Mouse (Mus musculus) liver, adult 2 months (tissue): Measurements from ENCODE around the gene Olfr429. TPM values are rescaled to one million over a fixed set of nuclear protein-coding genes. Genes with fewer than 3 reads are reported as not detected.
A peak's percentile ranks its signal among the peaks of the same experiment; 100 is the strongest.
"Not testable (repeated sequence)": the region's sequence is repeated elsewhere in the genome, so short reads cannot be mapped to it uniquely, and the experiment has no call there.

Experiments used
- DNase-seq: peaks from one replicate; pipeline ENCODE4 v3.0.0-alpha.2; 2011; ENCODE audit warnings: low read depth, low spot score; ENCODE audit errors: extremely low read depth
- H3K27ac ChIP-seq: fragments of 200-500 bp; replicated peaks from 2 replicates; pipeline ENCODE4 v1.5.1; 2012; ENCODE audit warnings: low read depth, mild to moderate bottlenecking, control low read depth, inconsistent platforms, low read length; ENCODE audit not compliant: insufficient read depth
- H3K27me3 ChIP-seq: fragments of 200-500 bp; 2 replicates; pipeline ENCODE4 v1.6.1; 2012; ENCODE audit warnings: mild to moderate bottlenecking, moderate library complexity, low read length, inconsistent platforms; ENCODE audit not compliant: control insufficient read depth, insufficient read depth
- H3K36me3 ChIP-seq: fragments of 200-500 bp; 2 replicates; pipeline ENCODE4 v1.6.1; 2012; ENCODE audit warnings: low read length, inconsistent platforms; ENCODE audit not compliant: control insufficient read depth, insufficient read depth
- H3K4me1 ChIP-seq: fragments of 200-500 bp; 2 replicates; pipeline ENCODE4 v1.6.1; 2011; ENCODE audit warnings: low read length; ENCODE audit not compliant: control insufficient read depth, insufficient read depth
- H3K4me3 ChIP-seq: fragments of 200-500 bp; 2 replicates; pipeline ENCODE4 v1.5.1; 2011; ENCODE audit warnings: low read depth, mild to moderate bottlenecking, control low read depth, low read length, moderate library complexity; ENCODE audit not compliant: insufficient read depth
- H3K79me2 ChIP-seq: fragments of 200-500 bp; 2 replicates; pipeline ENCODE4 v1.6.1; 2012; ENCODE audit warnings: inconsistent platforms, mild to moderate bottlenecking, low read length, moderate library complexity; ENCODE audit not compliant: control insufficient read depth, insufficient read depth
- H3K9ac ChIP-seq: fragments of 200-500 bp; 2 replicates; pipeline ENCODE4 v1.6.1; 2012; ENCODE audit warnings: low read depth, mild to moderate bottlenecking, control low read depth, inconsistent platforms, low read length
- CTCF ChIP-seq: fragments of 200-500 bp; IDR thresholded peaks from 2 replicates; pipeline ENCODE4 v1.5.1; 2011; ENCODE audit warnings: low read depth, low read length, control low read depth
- POLR2A ChIP-seq: fragments of 200-500 bp; IDR thresholded peaks from 2 replicates; pipeline ENCODE4 v1.6.1; 2011; ENCODE audit warnings: low read length, control low read depth; ENCODE audit not compliant: insufficient read depth; ENCODE audit errors: extremely low read depth
- WGBS: fragments of 180-500 bp; shearing (Covaris S2); methylation state at CpG from one replicate; pipeline ENCODE4 v1.1.7; 2018; 5-methylcytosine and 5-hydroxymethylcytosine counted together
- polyA plus RNA-seq: library from polyadenylated mRNA; depleted of rRNA; stranded (reverse); fragments of >200 nt; gene quantifications from 2 replicates; pipeline ENCODE4 v1.2.3, GENCODE M21; 2012; rRNA removed
- total RNA-seq: library from RNA; depleted of rRNA; stranded (reverse); fragments of >200 nt; gene quantifications from 2 replicates; pipeline ENCODE4 v1.2.3, GENCODE M21; 2014; rRNA removed

Gene Olfr429
- total RNA-seq (not detected in 2 replicates), polyA plus RNA-seq (not detected in 2 replicates)

- DNase-seq: no peak
- no peak for TF ChIP-seq POLR2A
- Histone ChIP-seq H3K36me3 (no peaks in the 10 kb centered on the region), H3K4me1 (no peaks in the 10 kb centered on the region), H3K27me3 (no peaks in the 10 kb centered on the region), H3K79me2 (no peaks in the 10 kb centered on the region), H3K27ac (no peak within 1 kb of the TSS), H3K9ac (no peak within 1 kb of the TSS), H3K4me3 (no peak within 1 kb of the TSS)
- 81% methylated on average over 2 of the region's 2 CpGs for WGBS
These were observed at the start of gene Olfr429 for GRCm38 (mm10) chr1:174084031-174084430. Gene Olfr429 (plus strand): TSS chr1:174084331.

DNA sequence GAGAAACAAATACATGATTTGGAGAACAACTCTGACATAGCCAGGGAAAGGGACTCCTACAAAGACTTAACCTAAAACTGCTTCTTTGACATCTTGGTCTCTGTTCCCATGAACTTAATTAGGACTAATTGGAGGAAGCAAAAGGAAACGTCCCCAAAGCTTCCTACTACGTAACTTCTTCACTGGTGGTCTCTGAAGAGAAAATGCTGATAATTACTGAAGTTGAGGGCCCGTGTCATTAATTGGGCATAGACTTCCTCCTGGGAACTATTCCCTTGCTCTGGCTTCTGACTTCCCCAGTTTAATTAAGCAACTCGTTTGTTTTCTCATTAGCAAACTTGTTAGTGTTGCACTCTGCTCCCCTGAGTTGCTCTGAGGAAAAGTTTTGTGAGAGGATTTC lies 48.3 kb upstream of the Olfr429 start:
- Histone ChIP-seq H3K79me2 (no peaks in the 10 kb centered on the region), H3K9ac (no peak overlapping the region), H3K4me3 (no peak overlapping the region), H3K27ac (no peak overlapping the region), H3K4me1 (no peaks in the 10 kb centered on the region), H3K27me3 (no peaks in the 10 kb centered on the region), H3K36me3 (no peaks in the 10 kb centered on the region)
- DNase-seq: no peak
- TF ChIP-seq POLR2A (no peak), CTCF (no peak)
- WGBS: 54% methylated on average over 4 of the region's 4 CpGs

- TF ChIP-seq CTCF (no peak), POLR2A (no peak)
- Histone ChIP-seq H3K27ac (no peak overlapping the region), H3K79me2 (no peaks in the 10 kb centered on the region), H3K4me1 (no peaks in the 10 kb centered on the region), H3K9ac (no peak overlapping the region), H3K36me3 (no peaks in the 10 kb centered on the region), H3K4me3 (no peak overlapping the region), H3K27me3 (no peaks in the 10 kb centered on the region)
- peak; percentile 24 for DNase-seq
- WGBS: 78% methylated on average over 3 of the region's 3 CpGs
These were observed 45.7 kb upstream of the Olfr429 start for GRCm38 (mm10) chr1:174038480-174038879.

DNA sequence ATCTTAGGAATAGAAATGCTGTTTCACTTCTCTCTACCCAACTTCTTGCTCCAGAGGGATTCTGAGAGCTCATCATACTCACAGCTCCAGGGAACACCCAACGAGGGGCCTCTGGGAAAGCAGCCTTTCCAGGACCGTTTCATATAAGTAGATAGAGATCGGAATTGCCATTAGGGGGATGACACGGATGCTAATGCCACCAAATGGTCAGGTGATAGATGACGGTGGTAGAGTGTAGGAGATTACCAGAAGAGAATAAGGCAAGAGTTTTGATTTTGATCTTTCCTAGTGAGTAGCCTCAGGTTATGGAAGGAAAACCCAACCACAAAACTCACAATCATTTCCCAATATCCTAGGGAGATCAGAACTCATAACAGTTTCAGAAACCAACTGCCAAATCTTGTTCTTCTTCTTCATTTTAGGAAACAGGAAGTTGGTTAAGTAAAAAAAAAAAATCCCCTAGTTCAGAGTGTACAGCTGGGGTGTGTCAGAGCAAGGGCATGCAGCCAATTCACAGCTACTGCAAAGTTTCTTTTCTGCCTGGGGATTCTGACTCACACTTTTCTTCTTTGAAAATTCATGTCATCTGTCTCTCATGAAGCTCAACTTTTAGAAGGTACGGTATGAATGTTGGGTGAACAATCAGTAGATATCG lies 43.5 kb upstream of the Olfr429 start, which contains the start of gene Olfr433:
Olfr433 (plus strand) TSS at position 183 of the 655 bp plus-strand sequence.
- no peaks in the 10 kb centered on the region for H3K79me2 ChIP-seq
- no peaks in the 10 kb centered on the region for H3K4me1 ChIP-seq
- H3K27me3 ChIP-seq: no peaks in the 10 kb centered on the region
- TF ChIP-seq POLR2A (no peak), CTCF (no peak)
- 73% methylated on average over 7 of the region's 7 CpGs for WGBS
- no peaks in the 10 kb centered on the region for H3K36me3 ChIP-seq
- DNase-seq: peak; percentile 39
- no peak within 1 kb of the TSS for H3K27ac ChIP-seq
- no peak within 1 kb of the TSS for H3K4me3 ChIP-seq
- H3K9ac ChIP-seq: no peak within 1 kb of the TSS

DNA sequence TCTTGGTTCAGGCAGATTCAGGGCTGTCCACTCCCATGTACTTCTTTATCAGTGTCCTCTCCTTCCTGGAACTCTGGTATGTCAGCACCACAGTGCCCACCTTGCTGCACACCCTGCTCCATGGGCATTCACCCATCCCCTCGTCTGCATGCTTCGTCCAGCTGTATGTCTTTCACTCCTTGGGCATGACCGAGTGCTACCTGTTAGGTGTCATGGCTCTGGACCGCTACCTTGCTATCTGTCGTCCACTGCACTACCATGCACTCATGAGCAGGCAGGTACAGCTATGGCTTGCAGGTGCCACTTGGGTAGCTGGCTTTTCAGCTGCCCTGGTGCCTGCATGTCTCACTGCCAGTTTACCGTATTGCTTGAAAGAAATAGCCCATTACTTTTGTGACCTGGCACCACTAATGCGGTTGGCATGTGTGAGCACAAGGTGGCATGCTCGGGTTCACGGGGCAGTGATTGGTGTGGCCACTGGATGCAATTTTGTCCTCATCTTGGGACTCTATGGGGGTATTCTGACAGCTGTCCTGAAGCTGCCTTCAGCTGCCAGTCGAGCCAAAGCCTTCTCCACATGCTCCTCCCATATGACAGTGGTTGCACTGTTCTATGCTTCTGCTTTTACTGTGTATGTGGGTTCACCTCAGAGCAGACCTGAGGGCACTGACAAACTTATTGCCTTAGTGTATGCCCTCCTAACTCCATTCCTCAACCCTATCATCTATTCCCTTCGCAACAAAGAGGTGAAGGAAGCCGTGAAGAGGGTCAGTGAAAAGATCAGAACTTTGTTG lies 41.8 kb upstream of the Olfr429 start:
- H3K4me1 ChIP-seq, H3K36me3 ChIP-seq, H3K27ac ChIP-seq, H3K27me3 ChIP-seq, H3K9ac ChIP-seq, H3K79me2 ChIP-seq, DNase-seq, H3K4me3 ChIP-seq: not testable (repeated sequence)
- 83% methylated on average over 12 of the region's 12 CpGs for WGBS

DNA sequence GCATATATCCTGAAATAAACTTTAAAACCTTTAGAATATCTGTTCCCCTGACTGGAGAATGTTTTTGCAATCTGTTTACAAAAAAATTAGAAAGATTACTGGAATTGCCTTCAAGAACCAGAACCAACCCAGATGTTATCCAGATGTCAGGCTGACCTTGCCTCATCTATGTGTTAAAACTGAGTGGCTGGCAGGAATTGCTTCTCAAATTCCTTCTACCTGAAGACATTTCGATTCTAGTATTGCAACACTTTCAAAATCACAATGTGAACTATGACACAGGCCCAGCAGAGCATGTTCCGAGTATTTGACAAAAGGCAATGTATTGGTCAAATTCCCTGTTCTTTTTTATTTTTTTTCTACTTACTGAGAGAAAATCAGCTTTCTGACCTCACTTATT lies 39.7 kb upstream of the Olfr429 start:
- Histone ChIP-seq H3K4me1 (no peaks in the 10 kb centered on the region), H3K36me3 (no peaks in the 10 kb centered on the region), H3K4me3 (no peak overlapping the region), H3K27ac (no peak overlapping the region), H3K9ac (no peak overlapping the region), H3K79me2 (no peaks in the 10 kb centered on the region), H3K27me3 (no peaks in the 10 kb centered on the region)
- no peak for TF ChIP-seq CTCF
- no peak for TF ChIP-seq POLR2A
- no peak for DNase-seq
- 62% methylated on average over 2 of the region's 2 CpGs for whole genome bisulfite sequencing

DNA sequence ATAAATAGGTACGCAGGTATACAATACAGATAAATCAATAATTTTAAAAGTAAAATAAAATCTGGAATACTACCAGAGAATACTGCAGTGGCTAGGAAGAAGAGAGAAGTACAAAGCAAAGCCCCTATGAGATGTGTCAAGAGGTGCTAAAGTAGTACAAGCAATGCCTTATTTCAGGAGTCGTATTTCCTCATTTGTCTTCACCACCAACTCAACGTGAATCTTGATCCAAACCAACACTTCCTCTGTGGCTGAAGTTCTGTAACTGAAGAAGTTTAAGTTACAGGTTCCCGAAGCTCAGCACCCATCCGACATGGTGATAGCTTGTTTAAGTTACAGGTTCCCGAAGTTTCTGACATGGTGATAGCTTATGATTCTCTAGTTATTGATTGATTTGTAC lies 35.9 kb upstream of the Olfr429 start:
- 73% methylated on average over 6 of the region's 6 CpGs for WGBS
- H3K27ac ChIP-seq, H3K27me3 ChIP-seq: not testable (repeated sequence)

More for the DNA sequence above, 35.9 kb upstream of the Olfr429 start:
- H3K79me2 ChIP-seq, H3K9ac ChIP-seq, DNase-seq, H3K36me3 ChIP-seq, H3K4me3 ChIP-seq, H3K4me1 ChIP-seq: not testable (repeated sequence)
